Mouse (Mus musculus): ENCODE results near the gene Mapkap1.
A peak's percentile ranks its signal among the peaks of the same experiment; 100 is the strongest.
"Not testable (repeated sequence)": the region's sequence is repeated elsewhere in the genome, so short reads cannot be mapped to it uniquely, and the experiment has no call there.

Mapkap1 gene

DNA sequence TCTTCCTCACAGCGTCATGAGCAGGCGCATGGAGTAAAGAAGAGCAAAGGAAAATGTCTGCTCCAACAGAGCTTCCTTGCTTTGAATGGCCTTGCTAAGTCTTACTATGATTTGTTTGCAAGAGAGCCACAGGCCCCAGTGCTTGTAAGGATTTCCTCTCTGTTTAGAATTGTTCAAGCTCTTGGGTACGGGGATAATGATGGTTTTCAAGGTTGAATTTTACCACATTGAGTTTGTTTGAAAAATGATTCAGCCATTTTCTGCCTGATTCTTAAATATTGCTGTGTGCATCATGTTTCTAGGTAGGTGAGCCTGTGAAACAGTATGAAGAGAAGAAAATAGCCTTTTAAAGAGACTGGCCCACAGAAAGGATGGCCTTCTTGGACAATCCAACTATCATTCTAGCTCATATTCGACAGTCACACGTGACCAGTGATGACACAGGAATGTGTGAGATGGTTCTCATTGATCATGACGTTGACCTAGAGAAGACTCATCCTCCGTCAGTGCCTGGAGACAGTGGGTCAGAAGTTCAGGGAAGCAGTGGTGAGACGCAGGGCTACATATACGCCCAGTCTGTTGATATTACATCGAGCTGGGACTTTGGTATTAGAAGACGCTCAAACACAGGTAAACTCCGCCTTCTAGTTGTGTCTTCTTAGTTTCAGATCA is 25.3 kb downstream of the Mapkap1 start:
- DNase-seq (ENCODE audit: low spot score), result no peak

DNA sequence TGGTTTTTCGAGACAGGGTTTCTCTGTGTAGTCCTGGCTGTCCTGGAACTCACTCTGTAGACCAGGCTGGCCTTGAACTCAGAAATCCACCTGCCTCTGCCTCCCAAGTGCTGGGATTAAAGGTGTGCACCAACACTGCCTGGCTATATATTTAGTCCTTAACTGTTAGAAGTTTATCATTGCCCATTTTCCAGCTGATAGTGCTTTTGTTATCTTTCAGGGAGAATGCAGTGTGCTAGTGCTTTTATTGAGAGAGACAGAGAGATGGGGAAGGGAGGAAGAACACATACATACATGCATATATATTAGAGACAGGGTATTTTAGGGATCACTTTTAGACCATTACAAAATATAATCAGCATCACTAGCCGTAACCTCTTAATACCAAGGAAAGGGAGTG is 26.3 kb downstream of the Mapkap1 start:
- not testable (repeated sequence) for DNase-seq (ENCODE audit: low spot score)

DNA sequence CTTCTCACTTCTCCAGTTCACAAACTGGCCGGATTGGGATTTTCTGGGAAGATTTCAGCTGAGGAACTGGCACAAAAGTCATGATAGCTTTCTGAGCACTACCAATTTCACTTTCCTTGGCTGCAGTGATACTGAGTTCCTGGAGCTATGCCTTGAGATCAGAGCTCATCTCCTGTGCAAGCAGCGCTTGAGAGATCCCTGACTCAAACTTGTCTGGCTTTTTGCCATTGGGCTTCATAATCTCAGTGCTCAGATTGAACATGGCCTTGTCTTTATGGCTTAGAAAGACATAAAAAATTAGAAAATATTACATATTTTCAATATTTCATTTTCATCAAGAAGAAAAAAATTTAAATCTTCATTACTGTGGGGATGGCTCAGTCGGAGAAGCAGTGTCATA is 29.8 kb downstream of the Mapkap1 start:
- DNase-seq (ENCODE audit: low spot score), result no peak

DNA sequence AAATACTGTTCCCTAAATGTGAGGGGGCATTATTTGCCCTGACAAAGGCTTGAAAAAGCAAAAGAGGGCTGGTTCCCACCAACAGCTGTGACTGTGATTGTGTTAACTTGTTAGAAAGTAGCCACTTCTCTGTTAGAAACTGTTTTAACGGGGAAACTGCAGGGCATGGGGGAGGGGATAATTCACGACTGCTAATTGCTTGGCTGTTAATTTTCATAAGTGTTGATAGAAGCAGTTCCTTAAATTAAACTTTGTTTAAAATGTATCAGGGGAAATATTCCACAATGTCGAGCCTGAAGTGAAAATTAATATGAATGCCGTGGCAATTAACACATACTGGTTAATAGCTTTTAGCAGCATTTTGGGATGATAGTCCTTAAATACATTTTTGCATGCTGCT is 42.2 kb downstream of the Mapkap1 start:
- DNase-seq (ENCODE audit: low spot score), result no peak

DNA sequence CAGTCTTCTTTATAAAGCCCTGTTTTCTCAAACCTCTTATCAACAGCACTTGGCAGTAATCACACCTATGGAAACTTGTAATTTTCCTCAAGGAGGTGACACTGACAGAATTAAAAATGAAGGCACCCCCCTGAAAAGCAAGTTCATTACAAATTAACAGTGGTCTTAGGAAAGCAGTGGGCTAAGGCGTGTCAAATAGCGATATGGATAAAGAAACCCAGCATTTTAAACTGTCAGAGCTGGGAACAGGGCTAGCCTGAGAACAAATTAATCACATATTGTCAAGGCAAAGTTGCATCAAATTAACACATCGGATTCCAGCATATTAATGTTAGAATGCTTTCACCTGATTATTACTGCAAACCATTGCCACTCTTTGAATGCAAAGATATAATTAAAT is 55.9 kb downstream of the Mapkap1 start:
- DNase-seq (ENCODE audit: low spot score), result no peak

DNA sequence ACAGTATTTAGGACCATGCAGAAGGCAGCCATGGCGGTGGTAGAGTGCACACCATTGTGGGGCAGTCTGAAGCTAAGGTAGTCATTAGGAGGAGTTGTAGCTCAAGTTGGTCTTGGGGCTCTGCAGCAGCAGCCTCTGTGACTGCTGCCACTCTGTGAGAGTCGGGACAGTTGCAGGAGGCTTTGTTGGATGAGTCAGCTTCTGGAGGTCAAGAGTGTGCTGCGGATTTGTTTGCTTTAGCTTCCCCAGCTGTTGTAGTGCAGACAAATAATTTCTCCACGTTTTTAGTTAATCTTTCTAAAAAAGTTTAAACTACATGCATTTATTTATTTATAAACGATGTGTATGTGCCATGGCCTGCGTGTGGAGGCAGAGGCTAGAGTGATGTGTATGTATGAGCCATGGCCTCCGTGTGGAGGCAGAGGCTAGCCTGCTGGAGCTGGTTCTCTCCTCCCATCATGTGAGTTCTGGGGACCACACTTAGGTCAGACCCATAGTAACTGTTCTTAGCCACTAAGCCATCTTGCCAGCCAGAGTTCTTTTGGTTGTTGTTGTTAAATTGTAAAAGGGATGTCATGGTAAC is 62.1 kb downstream of the Mapkap1 start:
- no peak for DNase-seq (ENCODE audit: low spot score)

DNA sequence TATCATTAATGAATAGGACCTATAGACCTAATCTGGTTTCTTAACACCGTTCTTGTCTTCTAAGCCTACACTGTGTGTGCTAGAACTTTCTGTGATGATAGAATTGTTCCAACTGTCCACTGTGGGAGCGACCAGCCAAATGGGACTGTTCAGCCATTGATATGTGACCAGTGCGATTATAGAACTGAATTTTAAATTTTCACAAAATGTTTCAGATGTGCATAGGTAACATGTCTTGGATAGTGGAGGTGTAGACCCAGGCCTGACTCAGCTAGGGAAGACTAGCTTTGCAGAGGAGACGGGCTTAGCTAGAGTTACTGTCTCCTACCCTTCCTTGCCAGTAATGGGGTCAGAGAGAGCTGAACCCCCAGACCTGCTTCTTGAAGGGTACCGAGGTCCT is 62.8 kb downstream of the Mapkap1 start:
- no peak for DNase-seq (ENCODE audit: low spot score)

DNA sequence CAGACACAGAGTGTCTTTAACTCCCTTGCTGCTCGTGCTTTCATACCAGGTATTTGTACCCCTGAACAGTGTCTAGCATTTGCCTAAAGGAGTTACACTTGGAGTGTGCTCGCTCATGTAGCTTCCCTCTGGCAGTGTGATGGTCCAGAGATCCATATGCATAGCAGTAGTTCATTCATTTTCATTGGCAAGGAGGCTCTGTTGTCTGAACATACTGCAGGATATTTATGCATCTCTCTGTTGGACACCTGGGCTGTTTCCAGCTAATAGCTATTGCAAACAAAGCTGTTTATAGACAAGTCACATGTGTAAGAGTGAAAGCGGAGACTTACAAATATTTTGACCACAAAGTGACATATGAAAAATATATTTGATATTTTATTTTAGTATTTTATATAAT is 67.2 kb downstream of the Mapkap1 start:
- no peak for DNase-seq (ENCODE audit: low spot score)

DNA sequence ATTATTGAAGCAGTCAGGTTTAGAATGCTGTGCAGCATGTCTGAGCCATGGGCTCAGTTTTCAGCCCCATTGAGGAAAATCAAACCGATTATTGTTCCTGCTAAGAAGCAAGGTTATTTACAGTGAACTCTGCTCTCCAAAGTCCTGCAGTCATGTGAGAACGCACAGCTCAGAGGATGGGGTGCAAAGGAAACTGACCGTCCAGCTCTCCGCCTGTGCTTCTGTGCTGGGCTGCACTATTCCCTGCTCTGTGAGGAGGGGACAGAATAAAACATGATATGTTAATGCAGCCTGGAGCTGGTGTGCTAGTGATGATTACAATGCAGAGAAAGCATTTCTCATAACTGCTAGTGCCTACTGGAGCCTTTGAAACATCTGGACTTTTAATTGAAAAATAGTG is 74.8 kb downstream of the Mapkap1 start:
- DNase-seq (ENCODE audit: low spot score), result no peak

DNA sequence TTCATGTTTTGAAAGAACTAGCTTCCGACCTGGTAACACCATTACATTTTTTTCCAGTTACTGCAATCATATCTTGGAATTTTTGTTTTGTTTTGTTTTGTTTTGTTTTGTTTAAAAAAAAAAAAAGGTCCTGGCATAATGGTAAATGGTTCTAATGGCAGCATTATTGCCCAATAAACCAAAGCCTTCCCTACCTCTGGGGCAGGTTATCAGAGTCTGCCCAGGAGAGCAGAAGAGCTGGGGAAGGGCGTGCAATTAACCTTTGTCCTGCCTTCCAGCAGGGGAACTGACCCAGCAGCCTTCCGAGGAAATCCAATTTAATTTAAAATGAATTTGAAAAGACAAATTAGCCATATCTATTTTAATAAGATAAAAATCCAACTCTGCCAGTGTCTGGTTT is 75.5 kb downstream of the Mapkap1 start:
- no peak for DNase-seq (ENCODE audit: low spot score)

DNA sequence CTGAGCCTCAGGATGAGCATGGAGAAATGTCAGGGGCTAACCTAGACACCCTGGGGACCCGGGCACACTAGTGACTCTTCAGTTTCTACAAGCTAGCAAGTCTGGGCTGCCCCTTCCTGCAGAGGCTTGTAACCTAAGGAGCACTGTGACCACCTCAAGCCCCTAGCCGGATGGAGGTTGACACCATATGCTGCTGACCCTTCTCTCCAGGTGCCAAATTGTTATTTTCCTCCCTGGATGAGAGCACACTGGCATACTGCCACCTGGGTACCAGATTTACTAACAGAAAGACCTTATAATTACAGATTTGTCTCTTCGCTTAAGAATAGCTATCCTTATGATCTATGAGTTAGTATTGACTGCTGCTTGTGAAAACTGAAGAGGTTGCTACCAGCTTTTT is 76.0 kb downstream of the Mapkap1 start:
- DNase-seq (ENCODE audit: low spot score), result no peak

DNA sequence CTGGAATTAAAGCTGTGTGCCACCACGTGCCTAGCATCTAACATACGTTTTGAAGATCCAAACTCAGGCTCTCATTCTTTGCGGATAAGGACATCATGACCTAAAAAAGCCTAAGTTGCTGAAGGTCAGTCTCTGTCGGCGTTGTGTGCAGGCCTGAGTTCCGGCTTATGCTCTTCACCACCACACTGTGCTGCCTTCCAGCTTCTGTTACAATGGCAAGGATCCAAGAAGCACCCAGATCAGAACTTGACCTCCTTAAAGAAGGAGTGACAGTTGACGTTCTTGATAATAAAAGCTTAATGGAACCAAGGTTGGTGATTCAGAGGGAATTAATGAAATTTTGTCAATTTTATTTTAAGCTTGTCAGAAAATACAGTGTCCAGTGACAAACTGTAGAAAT is 80.7 kb downstream of the Mapkap1 start:
- no peak for DNase-seq (ENCODE audit: low spot score)

DNA sequence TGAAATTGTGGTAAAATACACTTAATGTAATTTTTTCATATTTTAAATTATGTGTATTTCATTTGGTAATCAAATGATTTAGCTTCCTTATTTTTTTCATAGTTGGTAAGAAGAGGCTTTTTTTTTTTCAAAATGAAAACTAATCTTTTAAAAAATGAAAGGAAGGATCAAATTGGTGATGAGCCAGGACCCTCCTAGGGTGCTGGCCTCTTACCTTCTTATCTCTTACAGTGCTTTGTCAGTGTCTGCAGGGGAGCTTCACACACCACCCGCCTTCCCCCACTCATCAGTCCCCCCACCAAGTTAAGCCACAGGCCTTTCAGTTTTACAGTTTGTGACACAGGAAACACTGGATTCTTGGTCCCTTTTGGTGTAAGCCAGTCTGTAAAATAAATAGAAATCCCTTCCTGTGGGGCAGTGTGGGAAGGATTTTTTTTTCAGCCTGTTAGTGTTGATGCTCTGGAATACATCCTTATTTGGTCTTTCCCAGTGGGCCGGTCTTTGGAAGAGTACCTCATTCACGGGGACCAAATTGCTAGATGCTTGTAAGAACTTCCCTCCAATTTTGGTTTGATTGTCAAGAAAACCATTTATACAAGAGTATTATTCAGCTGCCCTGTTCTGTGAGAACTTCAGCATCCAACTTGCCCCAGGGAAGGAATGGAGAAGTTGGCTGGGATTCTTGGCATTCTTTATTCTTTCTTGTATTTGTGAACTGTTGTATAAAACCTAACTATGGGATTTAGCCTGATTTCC is 97.6 kb downstream of the Mapkap1 start:
- DNase-seq (ENCODE audit: low spot score), result no peak

DNA sequence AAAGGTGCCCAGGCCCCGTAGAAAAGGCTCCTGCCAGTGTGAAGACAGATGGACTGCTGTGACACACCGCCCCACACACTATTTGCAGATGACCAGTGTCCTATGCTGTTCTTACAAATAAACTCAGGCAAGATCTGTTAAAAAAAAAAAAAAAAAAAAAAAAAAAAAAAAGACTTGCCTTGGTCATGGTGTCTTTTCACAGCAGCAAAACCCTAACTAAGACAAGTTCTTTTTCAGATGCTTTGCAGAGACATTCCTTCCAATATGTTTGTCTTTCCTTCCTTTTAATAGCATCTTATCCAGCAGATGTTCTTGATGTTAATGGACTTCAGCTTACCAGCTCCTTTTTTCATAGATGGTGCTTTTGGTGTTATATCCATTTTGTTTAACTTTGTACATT is 99.6 kb downstream of the Mapkap1 start:
- not testable (repeated sequence) for DNase-seq (ENCODE audit: low spot score)

DNA sequence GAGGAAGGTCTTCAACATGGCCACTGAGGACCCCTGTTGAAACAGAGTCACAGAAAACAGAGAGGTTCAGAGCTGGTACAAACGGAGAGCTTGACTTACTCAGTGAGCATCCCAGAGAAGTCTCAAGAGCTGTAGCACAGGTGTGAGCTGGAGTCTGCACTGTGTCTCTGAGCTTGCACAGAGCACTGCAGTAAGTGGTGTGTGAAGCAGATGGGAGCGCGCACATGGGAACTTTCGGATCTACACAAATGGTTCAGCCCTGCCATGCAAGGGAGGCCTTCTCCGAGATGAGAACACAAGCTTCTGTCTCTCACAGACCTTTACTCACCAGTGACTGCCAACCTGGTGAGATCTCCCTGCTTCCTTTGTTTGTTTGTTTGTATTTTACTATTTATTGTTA is 103.3 kb downstream of the Mapkap1 start:
- no peak for DNase-seq (ENCODE audit: low spot score)

DNA sequence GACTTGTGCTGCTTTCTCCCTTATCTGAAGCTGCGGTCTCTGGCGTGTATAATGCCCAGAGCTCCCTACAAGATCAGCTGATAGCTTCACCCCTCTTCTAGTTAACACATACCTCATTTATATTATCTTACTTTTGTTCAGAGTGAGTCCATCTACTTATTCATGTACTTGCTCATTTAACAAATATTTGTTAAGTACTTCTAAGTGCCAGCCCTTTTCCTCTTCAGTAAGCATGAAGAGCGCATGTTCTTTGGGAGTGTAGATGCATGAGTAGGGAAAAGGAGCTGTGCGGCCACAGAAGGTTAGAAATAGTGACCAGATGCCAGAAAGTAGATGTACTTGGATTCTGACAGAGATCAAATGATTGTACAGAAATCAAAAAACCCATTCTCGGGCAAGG is 108.7 kb downstream of the Mapkap1 start:
- peak; percentile 32 for DNase-seq (ENCODE audit: low spot score)

DNA sequence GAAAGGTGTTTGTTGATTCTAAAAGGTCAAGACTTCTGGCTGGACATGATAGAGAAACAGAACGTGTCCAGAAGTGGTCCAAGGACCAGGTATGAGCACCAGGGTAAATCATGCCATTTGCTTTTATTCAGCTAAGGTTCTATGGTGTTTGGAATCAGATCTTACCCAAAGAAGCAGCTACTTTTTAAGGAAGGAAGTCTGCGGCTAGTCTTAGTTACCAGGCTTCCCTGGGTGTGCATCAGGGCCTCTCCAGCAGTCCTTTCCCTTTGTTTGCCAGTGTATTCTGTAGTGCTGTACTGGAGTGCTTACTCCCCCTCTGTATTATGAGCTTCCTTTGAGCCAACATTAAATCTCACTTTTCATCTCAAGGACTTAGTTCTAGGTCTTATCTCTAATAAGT is 111.5 kb downstream of the Mapkap1 start:
- no peak for DNase-seq (ENCODE audit: low spot score)

DNA sequence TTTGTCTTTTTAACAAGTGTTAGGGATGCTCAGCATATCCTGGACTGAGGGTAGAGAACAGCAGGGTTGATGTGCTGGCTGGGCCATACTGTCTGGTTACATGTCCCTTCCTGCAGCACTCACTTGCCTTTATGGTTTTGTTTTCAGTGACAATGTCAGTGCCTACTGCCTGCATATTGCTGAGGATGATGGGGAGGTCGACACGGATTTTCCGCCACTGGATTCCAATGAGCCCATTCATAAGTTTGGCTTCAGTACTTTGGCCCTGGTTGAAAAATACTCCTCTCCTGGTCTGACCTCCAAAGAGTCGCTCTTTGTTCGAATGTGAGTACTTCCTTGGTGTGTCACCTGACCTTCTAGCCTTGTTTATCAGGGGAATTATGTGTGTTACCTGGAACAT is 112.0 kb downstream of the Mapkap1 start:
- no peak for DNase-seq (ENCODE audit: low spot score)

DNA sequence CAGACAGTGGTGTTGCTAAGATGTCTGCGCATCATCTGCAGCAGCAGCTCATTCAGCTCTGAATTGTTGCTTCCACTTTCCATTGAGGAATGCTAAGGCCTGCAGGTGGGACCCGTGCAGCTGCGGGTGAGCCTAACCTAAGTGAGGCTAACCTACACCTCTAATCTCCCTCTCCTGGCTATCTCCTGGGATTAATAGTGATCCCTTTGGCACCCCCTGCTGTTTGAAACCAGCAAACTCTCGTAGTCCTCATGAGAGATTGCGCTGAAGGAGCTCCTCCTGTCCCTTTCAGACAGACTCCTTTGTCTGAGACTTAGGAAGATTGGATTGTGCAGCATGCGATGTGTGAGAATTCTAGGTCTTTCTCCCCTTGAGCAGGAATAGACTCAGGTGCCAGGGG is 113.0 kb downstream of the Mapkap1 start:
- peak; percentile 51 for DNase-seq (ENCODE audit: low spot score)

DNA sequence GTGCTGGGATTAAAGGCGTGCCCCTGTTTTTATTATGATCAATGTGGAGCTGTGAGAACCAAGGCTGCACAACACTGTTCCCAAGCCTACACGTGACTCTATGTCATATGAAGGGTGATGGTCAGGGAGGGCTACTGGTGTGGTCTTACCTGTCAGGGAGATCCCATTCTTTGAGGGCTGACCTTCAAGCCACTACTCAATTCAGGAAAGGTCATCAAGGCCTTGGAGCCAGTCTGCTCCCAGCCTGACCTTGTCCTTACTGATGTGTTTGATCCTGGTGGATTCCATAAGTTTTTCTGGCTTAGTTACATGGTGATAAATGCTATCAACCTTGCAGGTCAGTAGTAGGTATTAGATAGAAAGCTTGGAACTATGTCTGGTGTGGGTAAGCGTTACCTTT is 114.8 kb downstream of the Mapkap1 start:
- DNase-seq (ENCODE audit: low spot score), result no peak

DNA sequence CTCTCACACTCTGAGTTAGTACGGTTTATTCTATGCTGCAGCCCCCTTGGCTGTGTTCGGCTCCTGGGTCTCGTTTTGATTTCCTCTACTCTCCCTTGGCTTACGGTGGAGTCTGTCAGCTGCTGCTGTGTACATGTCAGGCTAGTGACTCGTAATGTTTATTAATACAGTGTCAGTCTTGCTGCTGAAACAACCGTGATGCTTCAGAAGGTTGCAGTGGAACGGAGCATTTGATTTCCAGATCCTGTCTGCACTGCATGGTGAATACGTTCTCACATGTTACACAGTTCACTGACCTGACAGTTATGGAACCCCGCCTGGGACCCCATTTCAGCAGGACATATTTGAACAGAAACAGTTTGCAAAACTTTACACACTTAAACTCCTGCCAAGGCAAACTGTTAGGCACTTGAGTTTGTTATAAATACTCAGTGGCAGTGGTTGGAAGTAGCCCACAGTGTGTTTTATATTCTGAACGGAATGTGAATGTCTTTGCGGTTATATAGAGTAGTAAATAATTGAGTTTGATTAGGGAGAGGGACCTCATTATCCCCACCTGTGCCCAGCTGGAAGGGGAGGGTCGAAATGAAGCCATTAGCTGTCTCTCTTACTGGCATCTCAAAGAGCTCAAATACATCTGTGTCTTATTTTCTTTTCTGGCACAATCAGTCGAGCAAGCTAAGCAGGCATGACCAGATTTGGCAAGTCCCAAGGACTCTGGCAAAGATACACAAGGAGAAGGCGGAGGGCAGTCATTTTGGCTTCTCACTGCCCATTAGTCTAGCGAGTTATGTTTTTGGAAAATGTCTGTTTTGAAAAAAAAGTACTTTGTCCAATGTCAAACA is 120.2 kb downstream of the Mapkap1 start:
- peak; percentile 56 for DNase-seq (ENCODE audit: low spot score)

DNA sequence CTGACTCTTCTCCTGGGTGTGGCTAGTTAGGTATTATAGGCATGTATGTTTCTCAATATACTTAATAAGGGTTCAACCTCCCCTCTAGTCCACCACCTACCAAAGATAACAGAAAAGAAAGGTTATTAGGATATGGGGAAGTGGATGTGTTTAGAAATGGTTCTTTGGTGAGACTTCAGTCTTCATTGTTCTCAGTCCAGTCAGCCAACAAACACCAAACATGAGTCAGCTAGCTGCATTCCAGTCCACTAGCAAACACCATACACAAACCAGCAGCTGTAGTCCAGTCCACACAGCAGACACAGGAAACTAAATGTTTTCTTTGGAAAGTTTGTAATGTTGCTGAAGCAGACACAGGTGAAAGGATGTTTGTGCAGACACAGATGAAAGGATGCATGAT is 121.9 kb downstream of the Mapkap1 start:
- DNase-seq (ENCODE audit: low spot score), result no peak

DNA sequence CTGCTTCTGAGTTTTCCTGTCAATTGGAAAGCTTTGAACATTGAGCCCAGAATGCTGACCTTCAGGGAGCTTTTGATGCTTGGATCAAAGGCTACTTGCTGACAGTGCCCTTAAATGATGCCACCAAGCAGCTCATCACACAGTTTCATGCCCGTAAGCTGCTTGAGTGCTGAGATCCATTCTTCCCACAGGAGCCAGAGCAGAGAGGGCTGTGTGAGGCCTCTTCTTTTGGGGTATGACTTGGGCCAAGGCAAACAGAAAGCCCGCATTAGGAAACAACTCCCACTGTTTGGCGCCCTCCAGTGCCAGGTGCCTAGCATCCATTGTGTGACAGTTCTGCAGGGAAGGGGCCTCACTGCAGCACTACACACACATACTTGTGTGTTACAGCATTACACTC is 123.5 kb downstream of the Mapkap1 start:
- no peak for DNase-seq (ENCODE audit: low spot score)
